Comparison of ENCODE assay signal across 8 mouse cellular contexts in genomic region chr10:122018594-122019048, GRCm38 (mm10). TPM values are rescaled to one million over a fixed set of nuclear protein-coding genes. Genes with fewer than 3 reads are reported as not detected.
A peak's percentile ranks its signal among the peaks of the same experiment; 100 is the strongest.
DNase-seq lines count a peak whose midpoint lies in the region; ATAC-seq lines count a peak whose summit lies in the region.

No protein-coding gene starts in this region.

- no peaks in the 10 kb centered on the region for H3K27me3 ChIP-seq in kidney, embryonic 15.5 days

- 0 out of 2 replicates have a peak overlapping the region, but pooled peaks have one; percentile 7 for H3K27ac ChIP-seq in kidney, embryonic 15.5 days

- 42% methylated on average over 10 of the region's 10 CpGs for WGBS in kidney, embryonic 15.5 days

- H3K4me3 ChIP-seq in kidney, embryonic 15.5 days (replicated peaks) = no peak overlapping the region

- H3K9me3 ChIP-seq in kidney, embryonic 15.5 days (replicated peaks) = no peaks in the 10 kb centered on the region

- H3K4me2 ChIP-seq in kidney, embryonic 15.5 days = no peak overlapping the region

- peak; percentile 72 for DNase-seq in retina, postnatal 1 day
- DNase-seq in retina, embryonic 14.5 days (ENCODE audit: low spot score) = no peak
- DNase-seq in gastrocnemius, postnatal 25 days = peak; percentile 55
- DNase-seq in lung, postnatal 4 days = peak; percentile 74 to 88
- DNase-seq in layer of hippocampus, adult 9-11 months = no peak
- DNase-seq in urinary bladder, postnatal 10 days (ENCODE audit: low spot score) = no peak
- no peak for DNase-seq in left cerebral cortex, adult 9 months (ENCODE audit: low spot score in 2 of 2)

- no peak overlapping the region for H3K9ac ChIP-seq in kidney, embryonic 15.5 days

- H3K4me1 ChIP-seq in kidney, embryonic 15.5 days = peaks cover 38% of the 10 kb centered on the region

- ATAC-seq in kidney, embryonic 15.5 days (replicated peaks; ENCODE audit: low FRiP score) = peak; percentile 77

- 0 out of 2 replicates have a peak, but pooled peaks cover under 1% of the 10 kb centered on the region for H3K36me3 ChIP-seq in kidney, embryonic 15.5 days

RNA-seq across cellular contexts. Expression of gene Srgap1, which starts 28.5 kb away (rescaled TPM):
- total RNA-seq in gastrocnemius, postnatal 25 days (2021) = 1 to 10 TPM; 1.4 to 1.7 TPM
- 15.7 and 16.4 TPM in 2 replicates for polyA plus RNA-seq in kidney, embryonic 15.5 days (2015; fragmentation: Nextera tagmentation; extraction: Ambion mirVana)

Comparison
In these comparisons a context has a peak if more than half of its experiments do, and no peak if none do; other contexts are left out.
1. DNase-seq: peak in retina, postnatal 1 day (single experiment), gastrocnemius, postnatal 25 days (single experiment) and lung, postnatal 4 days (2 of 2); none in retina, embryonic 14.5 days (single experiment), layer of hippocampus, adult 9-11 months (single experiment), urinary bladder, postnatal 10 days (single experiment) and left cerebral cortex, adult 9 months (0 of 2).